Mouse (Mus musculus) cerebellum, adult 2 months (tissue): ENCODE results near the gene Gtpbp1.
A peak's percentile ranks its signal among the peaks of the same experiment; 100 is the strongest.

Source experiments
- CTCF ChIP-seq: fragments of 200-500 bp; IDR thresholded peaks from 2 replicates; pipeline ENCODE4 v1.5.1; 2011; ENCODE audit warnings: low read depth, mild to moderate bottlenecking, control low read depth, low read length, moderate library complexity, borderline replicate concordance; ENCODE audit not compliant: insufficient read depth
- POLR2A ChIP-seq: fragments of 200-500 bp; IDR thresholded peaks from 2 replicates; pipeline ENCODE4 v1.6.1; 2011; ENCODE audit warnings: low read length, control low read depth, borderline replicate concordance; ENCODE audit not compliant: insufficient read depth

GRCm38 (mm10) chr15:79763601-79764246, 73.1 kb downstream of the Gtpbp1 start:
- no peak for TF ChIP-seq POLR2A
- TF ChIP-seq CTCF, result peak; percentile 74
